Mouse (Mus musculus) lung, postnatal 0 days (tissue): ENCODE results near the gene Rif1.

ENCODE experiments used
- CTCF ChIP-seq: IDR thresholded peaks from 2 replicates; pipeline ENCODE4 v1.5.1; 2016; ENCODE audit warnings: antibody characterized with exemption, mild to moderate bottlenecking
- EP300 ChIP-seq: IDR thresholded peaks from 2 replicates; pipeline ENCODE4 v1.6.1; 2016; ENCODE audit warnings: antibody characterized with exemption, mild to moderate bottlenecking, control low read depth

DNA sequence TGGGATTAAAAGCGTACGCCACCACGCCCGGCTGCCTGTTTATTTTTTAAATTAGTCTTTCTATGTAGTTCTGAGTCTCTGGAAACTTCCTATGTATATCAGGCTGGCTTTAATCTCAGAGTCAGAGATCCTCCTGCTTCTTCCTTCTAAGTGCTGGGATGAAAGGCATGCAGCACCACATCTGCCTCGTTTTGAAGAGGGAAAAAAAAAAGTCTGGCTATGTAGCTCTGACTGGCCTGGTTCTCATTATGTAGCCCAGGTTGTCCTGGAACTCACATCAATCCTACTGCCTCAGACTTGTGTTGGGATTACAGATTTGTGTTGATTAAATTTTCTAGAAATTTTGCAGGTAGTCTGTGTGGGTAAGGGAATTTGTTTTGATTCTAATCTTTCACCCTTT is 1.8 kb upstream of the Rif1 start:
- TF ChIP-seq CTCF (no peak), EP300 (no peak)
